Mouse (Mus musculus) kidney, postnatal 10 days (tissue): ENCODE data around the gene Grk3.

ENCODE experiments used
- DNase-seq: peaks from one replicate; pipeline ENCODE4 v3.0.0; 2021; ENCODE audit warnings: mixed read lengths

Gene Grk3

GRCm38 (mm10) chr5:112932878-112933567, 82.6 kb downstream of the Grk3 start:
- DNase-seq, result no peak

GRCm38 (mm10) chr5:112931901-112932300, 83.7 kb downstream of the Grk3 start:
- no peak for DNase-seq

GRCm38 (mm10) chr5:112928201-112928881, 87.2 kb downstream of the Grk3 start:
- peak; percentile 61 for DNase-seq

GRCm38 (mm10) chr5:112925422-112925821, 90.2 kb downstream of the Grk3 start:
- no peak for DNase-seq

GRCm38 (mm10) chr5:112924806-112925205, 90.8 kb downstream of the Grk3 start:
- DNase-seq, result no peak

GRCm38 (mm10) chr5:112923841-112924240, 91.8 kb downstream of the Grk3 start:
- DNase-seq, result no peak

GRCm38 (mm10) chr5:112921914-112922313, 93.7 kb downstream of the Grk3 start:
- DNase-seq, result peak; percentile 48

GRCm38 (mm10) chr5:112910381-112910780, 105.2 kb downstream of the Grk3 start:
- no peak for DNase-seq

GRCm38 (mm10) chr5:112908169-112908614, 107.4 kb downstream of the Grk3 start:
- peak; percentile 60 for DNase-seq

- DNase-seq, result no peak
Observed at GRCm38 (mm10) chr5:112907504-112907903, 108.1 kb downstream of the Grk3 start.

GRCm38 (mm10) chr5:112895674-112896654, 119.6 kb downstream of the Grk3 start, which contains the start of gene Myo18b:
Gene Myo18b, minus strand, starts transcription at chr5:112896362.
- DNase-seq, result no peak

- DNase-seq, result peak; percentile 52
Observed at GRCm38 (mm10) chr5:112893462-112894060, 122.0 kb downstream of the Grk3 start.

- DNase-seq, result no peak
Observed at GRCm38 (mm10) chr5:112892411-112892810, 123.2 kb downstream of the Grk3 start.

- DNase-seq, result no peak
Observed at GRCm38 (mm10) chr5:112888651-112889050, 126.9 kb downstream of the Grk3 start.

- DNase-seq, result peak; percentile 68
Observed at GRCm38 (mm10) chr5:112886687-112887491, 128.7 kb downstream of the Grk3 start.

GRCm38 (mm10) chr5:112877391-112878115, 138.0 kb downstream of the Grk3 start:
- no peak for DNase-seq

GRCm38 (mm10) chr5:112876846-112877390, 138.7 kb downstream of the Grk3 start:
- peak; percentile 70 for DNase-seq

GRCm38 (mm10) chr5:112872999-112873398, 142.6 kb downstream of the Grk3 start:
- DNase-seq, result no peak

- DNase-seq, result peak; percentile 89
Observed at GRCm38 (mm10) chr5:112870729-112871128, 144.9 kb downstream of the Grk3 start.

- no peak for DNase-seq
Observed at GRCm38 (mm10) chr5:112868620-112869019, 147.0 kb downstream of the Grk3 start.
